Mouse (Mus musculus) heart, adult 2 months (tissue): Measurements from ENCODE around the gene Prcd.

Experiments used
- CTCF ChIP-seq: fragments of 200-600 bp; IDR thresholded peaks from 2 replicates; pipeline ENCODE4 v1.8.1; 2022; ENCODE audit warnings: antibody characterized with exemption, mild to moderate bottlenecking, moderate library complexity
- EP300 ChIP-seq: fragments of 200-500 bp; IDR thresholded peaks from 2 replicates; pipeline ENCODE4 v1.6.1; 2011; ENCODE audit warnings: low read depth, low read length, control low read depth; ENCODE audit not compliant: insufficient read depth
- POLR2A ChIP-seq: fragments of 200-500 bp; IDR thresholded peaks from 2 replicates; pipeline ENCODE4 v1.6.1; 2011; ENCODE audit warnings: mild to moderate bottlenecking, low read depth, low read length, control low read depth; ENCODE audit not compliant: insufficient read depth

- TF ChIP-seq CTCF (no peak), POLR2A (no peak), EP300 (no peak)
Observed at GRCm38 (mm10) chr11:116619561-116619960, 33.8 kb upstream of the Prcd start.
